Mouse (Mus musculus) neural tube, embryonic 14.5 days (tissue): Measurements from ENCODE around the gene Gapdh. TPM values are rescaled to one million over a fixed set of nuclear protein-coding genes. Genes with fewer than 3 reads are reported as not detected.

Experiments
- ATAC-seq: fragments of 200-750 bp; cut with Nextera tagmentation; 2 replicates; pipeline ENCODE4 v1.8.0; 2017; ENCODE audit warnings: low read depth, mild to moderate bottlenecking, moderate TSS enrichment, moderate library complexity
- H3K27ac ChIP-seq: fragments of 300-500 bp; sonication (generic); 2 replicates; pipeline ENCODE4 v1.5.1; 2014; ENCODE audit warnings: low read depth, mild to moderate bottlenecking, control low read depth, low read length, moderate library complexity, mixed read lengths
- H3K27me3 ChIP-seq: fragments of 300-500 bp; sonication (generic); 2 replicates; pipeline ENCODE4 v1.6.1; 2014; ENCODE audit warnings: low read length; ENCODE audit not compliant: control insufficient read depth, insufficient read depth
- H3K36me3 ChIP-seq: fragments of 300-500 bp; sonication (generic); 2 replicates; pipeline ENCODE4 v1.6.1; 2014; ENCODE audit warnings: low read length, mixed read lengths; ENCODE audit not compliant: control insufficient read depth, insufficient read depth
- H3K4me1 ChIP-seq: fragments of 300-500 bp; sonication (generic); 2 replicates; pipeline ENCODE4 v1.6.1; 2014; ENCODE audit warnings: low read length; ENCODE audit not compliant: control insufficient read depth, insufficient read depth
- H3K4me2 ChIP-seq: fragments of 300-500 bp; sonication (generic); 2 replicates; pipeline ENCODE4 v1.6.1; 2014; ENCODE audit warnings: mild to moderate bottlenecking, low read depth, low read length, control low read depth
- H3K4me3 ChIP-seq: fragments of 300-500 bp; sonication (generic); 2 replicates; pipeline ENCODE4 v1.5.1; 2014; ENCODE audit warnings: low read depth, low read length, control low read depth, mixed read lengths
- H3K9ac ChIP-seq: fragments of 300-500 bp; sonication (generic); replicated peaks from 2 replicates; pipeline ENCODE4 v1.6.1; 2014; ENCODE audit warnings: low read depth, mild to moderate bottlenecking, control low read depth, low read length, mixed read lengths
- H3K9me3 ChIP-seq: fragments of 300-500 bp; sonication (generic); 2 replicates; pipeline ENCODE4 v1.6.1; 2016; ENCODE audit warnings: low read length; ENCODE audit not compliant: control insufficient read depth
- WGBS: fragments of 180-500 bp; shearing (Covaris S2); extraction: QIAGEN DNeasy Blood & Tissue Kit; methylation state at CpG from one replicate; pipeline ENCODE4 v1.1.7; 2014; 5-methylcytosine and 5-hydroxymethylcytosine counted together
- polyA plus RNA-seq: library from polyadenylated mRNA; unstranded; fragments of >200 nt; fragmentation: Nextera tagmentation; extraction: Ambion mirVana; gene quantifications from 2 replicates; pipeline ENCODE4 v1.2.1, GENCODE M21; 2014

Gapdh gene
- polyA plus RNA-seq, 1 experiment from 2014 or later, result 1,492 TPM

DNA sequence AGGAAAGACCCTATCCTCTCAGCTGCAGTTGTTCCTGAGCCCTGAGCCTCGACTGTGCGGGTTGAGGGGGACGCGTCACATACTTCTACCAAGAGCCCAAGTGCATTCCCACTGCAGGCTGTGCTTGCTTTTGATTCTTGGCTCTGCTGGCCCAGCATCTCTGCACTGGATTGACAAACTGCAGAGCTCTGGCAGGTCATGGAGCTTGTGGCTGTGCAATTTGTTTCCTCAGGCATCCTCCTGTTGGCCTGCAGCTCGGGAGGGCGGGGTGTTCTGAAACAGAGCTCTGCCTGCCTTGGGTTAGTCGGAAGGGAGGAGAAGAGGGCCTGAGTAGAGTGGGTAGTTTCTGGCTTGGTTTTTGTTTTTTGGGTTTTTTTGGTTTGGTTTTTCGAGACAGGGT is 23.8 kb downstream of the Gapdh start:
- Histone ChIP-seq H3K9ac (no peak overlapping the region), H3K36me3 (peaks cover 40% of the 10 kb centered on the region), H3K4me1 (peaks cover 16% of the 10 kb centered on the region), H3K4me2 (no peak overlapping the region), H3K27me3 (no peaks in the 10 kb centered on the region), H3K27ac (no peak overlapping the region), H3K4me3 (no peak overlapping the region), H3K9me3 (no peaks in the 10 kb centered on the region)
- whole genome bisulfite sequencing, result 92% methylated on average over 8 of the region's 8 CpGs
- ATAC-seq, result no peak

DNA sequence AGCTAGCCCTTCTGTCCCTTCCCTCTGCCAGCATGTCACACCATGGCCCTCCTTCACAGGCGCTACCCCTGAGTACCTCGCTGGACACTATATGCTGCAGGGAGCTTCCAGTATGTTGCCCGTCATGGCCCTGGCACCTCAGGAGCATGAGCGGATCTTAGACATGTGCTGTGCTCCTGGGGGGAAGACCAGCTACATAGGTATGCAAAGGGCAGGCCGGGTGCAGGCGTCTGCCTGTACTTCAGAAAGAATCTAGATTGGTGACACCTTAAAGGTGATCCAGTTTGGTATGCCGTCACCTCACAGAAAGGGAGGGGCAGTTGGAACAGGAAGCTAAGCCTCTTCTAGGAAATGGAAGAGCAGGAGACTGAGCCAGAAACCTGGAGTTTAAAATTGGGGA is 26.5 kb downstream of the Gapdh start:
- no peaks in the 10 kb centered on the region for H3K9me3 ChIP-seq
- H3K27me3 ChIP-seq, result no peaks in the 10 kb centered on the region
- H3K4me3 ChIP-seq, result no peak overlapping the region
- H3K36me3 ChIP-seq, result peaks cover 63% of the 10 kb centered on the region
- no peaks in the 10 kb centered on the region; the same call in 1 of the 2 replicates for H3K4me1 ChIP-seq
- H3K9ac ChIP-seq, result no peak overlapping the region
- 97% methylated on average over 7 of the region's 7 CpGs for WGBS
- H3K4me2 ChIP-seq, result no peak overlapping the region
- no peak overlapping the region for H3K27ac ChIP-seq
- ATAC-seq, result no peak

DNA sequence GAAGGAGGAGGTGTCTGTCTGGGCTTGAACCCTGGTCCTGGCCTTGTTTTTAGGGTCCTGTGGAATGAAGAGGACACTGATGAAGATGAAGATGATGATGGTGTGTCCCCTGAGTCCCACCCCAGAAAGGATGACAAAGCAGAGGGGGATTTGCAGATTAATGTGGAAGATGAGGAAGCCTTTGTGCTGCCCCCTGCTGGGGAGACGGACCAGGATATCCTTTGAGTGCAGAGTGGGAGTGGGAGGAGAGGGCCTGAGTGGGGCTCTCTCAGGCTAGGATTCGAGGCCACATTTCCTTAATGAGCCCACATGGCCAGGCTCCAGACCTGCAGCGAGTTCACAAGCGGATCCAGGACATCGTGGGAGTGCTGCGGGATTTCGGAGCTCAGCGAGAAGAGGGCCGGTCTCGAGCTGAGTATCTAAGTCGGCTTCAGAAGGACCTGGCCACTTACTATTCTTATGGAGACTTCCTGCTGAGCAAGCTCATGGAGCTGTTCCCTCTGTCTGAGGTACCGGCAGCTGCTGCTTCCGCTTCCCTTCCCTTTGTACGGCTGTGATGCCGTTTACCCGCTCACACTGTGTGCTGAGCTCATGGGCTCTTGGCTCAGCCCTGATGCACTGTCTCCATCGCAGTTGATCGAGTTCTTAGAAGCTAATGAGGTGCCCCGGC is 29.1 kb downstream of the Gapdh start:
- Histone ChIP-seq H3K4me1 (peaks cover 5% of the 10 kb centered on the region; the same call in 1 of the 2 replicates), H3K27me3 (no peaks in the 10 kb centered on the region)
- ATAC-seq, result no peak

DNA sequence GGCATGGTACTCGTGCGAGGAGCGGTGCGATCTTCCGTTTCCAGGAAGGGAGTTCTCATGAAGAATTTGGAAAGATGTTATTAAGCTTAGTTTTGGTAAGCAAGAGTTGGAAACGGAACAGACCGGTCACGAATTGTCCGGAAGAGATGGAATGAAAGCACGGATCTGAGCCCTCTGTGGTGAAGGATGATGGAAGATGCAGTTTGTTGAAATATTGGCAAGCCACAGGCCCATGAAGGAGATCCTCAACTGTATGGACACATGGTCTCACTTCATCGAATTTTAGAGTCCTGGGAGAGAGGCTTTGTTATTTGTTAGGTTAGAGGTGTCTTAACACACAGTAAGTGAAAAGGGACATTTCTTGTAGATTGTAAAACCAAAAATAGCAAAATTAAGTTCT is 33.8 kb downstream of the Gapdh start:
- Histone ChIP-seq H3K36me3 (peaks cover 60% of the 10 kb centered on the region), H3K27ac (no peak overlapping the region), H3K4me1 (peaks cover 5% of the 10 kb centered on the region; the same call in 1 of the 2 replicates), H3K4me3 (peak overlapping the region; percentile 78), H3K9ac (peak overlapping the region; percentile 60), H3K27me3 (no peaks in the 10 kb centered on the region), H3K9me3 (no peaks in the 10 kb centered on the region), H3K4me2 (peak overlapping the region; percentile 77)
- 8% methylated on average over 11 of the region's 11 CpGs for WGBS
- ATAC-seq, result no peak

More for the DNA sequence above, 29.1 kb downstream of the Gapdh start:
- no peak overlapping the region for H3K4me3 ChIP-seq
- H3K9me3 ChIP-seq, result no peaks in the 10 kb centered on the region
- 85% methylated on average over 19 of the region's 19 CpGs for WGBS
- no peak overlapping the region for H3K4me2 ChIP-seq
- no peak overlapping the region for H3K27ac ChIP-seq
- no peak overlapping the region for H3K9ac ChIP-seq
- H3K36me3 ChIP-seq, result peaks cover 66% of the 10 kb centered on the region

DNA sequence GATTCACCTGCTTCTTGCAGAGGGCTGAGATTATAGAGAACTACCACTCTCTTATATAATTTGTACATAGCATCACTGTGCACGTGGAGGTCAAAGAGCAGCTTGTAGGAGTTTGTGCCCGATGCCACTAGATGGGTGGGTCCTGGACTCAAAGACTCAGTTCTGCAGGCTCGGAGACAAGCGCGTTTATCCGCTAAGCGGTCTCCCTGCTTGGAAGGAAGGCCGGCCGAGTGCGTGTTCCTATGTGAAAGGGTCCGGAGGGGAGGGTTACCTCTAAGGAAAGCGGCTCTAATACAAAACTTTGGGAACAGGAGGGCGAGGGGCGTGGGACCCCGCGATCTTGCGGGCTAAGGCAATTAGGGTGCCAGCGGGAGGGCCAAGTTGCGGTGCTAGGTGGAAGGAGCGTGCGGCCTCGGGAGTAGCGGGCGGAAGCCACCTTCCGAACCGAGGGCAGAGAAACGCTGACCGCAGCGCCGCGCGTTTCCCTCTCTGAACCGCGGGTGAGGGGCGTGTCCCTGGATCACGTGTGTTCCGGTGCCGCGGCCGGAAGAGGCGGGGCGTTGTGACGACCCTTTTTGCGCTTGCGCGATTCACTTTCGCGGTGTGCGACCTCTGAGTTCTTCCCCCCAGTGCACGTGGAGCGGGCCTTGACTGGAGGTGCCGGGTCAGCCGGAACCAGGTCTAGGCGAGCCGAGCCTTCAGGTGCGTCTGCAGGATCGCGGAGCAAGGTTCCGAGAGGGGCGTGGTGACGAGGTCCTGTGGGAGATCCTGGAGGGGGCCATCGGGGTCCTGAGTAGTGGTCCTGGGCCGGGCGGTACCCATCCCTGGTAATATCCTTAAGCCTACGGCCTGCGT is 34.7 kb downstream of the Gapdh start, which contains the start of gene Nop2:
TSS of gene Nop2 (plus strand) at position 608 of the 855 bp plus-strand sequence.
- Histone ChIP-seq H3K27me3 (no peaks in the 10 kb centered on the region), H3K9me3 (no peaks in the 10 kb centered on the region), H3K36me3 (peaks cover 56% of the 10 kb centered on the region), H3K27ac (peak within 1 kb of the TSS; percentile 62), H3K9ac (peak within 1 kb of the TSS; percentile 60), H3K4me1 (peaks cover 5% of the 10 kb centered on the region; the same call in 1 of the 2 replicates), H3K4me3 (peak within 1 kb of the TSS; percentile 78), H3K4me2 (peak within 1 kb of the TSS; percentile 77)
- peak; percentile 95 for ATAC-seq
- WGBS, result under 1% methylated on average over 56 of the region's 66 CpGs

DNA sequence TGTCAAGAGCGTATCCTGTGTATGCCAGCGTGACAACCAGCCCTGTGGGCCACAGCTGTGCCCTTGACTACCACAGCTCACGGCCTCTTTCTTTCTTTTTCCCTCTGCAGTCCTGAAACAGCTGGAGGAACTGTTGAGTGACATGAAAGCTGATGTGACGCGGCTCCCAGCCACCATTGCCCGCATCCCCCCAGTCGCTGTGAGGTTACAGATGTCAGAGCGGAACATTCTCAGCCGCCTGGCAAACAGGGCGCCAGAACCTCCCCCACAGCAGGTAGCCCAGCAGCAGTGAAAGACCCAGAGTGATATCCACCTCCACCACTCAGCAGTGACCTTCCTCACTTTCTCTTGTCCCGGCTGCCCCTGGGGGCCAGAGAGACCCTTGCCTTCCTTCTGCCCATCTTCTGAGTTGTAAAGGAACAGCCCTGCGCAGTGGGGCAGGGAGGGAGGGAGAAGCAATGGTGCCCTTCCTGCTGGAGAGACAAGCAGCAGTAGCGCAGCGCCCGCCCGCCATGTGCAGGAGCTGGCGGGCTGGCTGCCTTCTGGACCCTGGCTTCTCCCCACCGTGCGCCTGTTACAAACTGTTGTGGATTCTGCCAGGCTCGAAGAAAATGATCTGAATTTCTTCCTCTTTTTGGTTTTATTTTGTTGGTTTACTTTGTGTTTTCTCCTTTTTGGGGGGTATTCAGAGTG is 36.4 kb downstream of the Gapdh start:
- H3K27ac ChIP-seq, result no peak overlapping the region
- WGBS, result 87% methylated on average over 20 of the region's 20 CpGs
- no peak overlapping the region for H3K4me2 ChIP-seq
- H3K27me3 ChIP-seq, result no peaks in the 10 kb centered on the region
- H3K36me3 ChIP-seq, result peaks cover 57% of the 10 kb centered on the region
- H3K9me3 ChIP-seq, result no peaks in the 10 kb centered on the region
- peaks cover 5% of the 10 kb centered on the region; the same call in 1 of the 2 replicates for H3K4me1 ChIP-seq
- H3K9ac ChIP-seq, result 0 out of 2 replicates have a peak overlapping the region, but pooled peaks have one; percentile 11
- ATAC-seq, result no peak
- H3K4me3 ChIP-seq, result no peak overlapping the region

DNA sequence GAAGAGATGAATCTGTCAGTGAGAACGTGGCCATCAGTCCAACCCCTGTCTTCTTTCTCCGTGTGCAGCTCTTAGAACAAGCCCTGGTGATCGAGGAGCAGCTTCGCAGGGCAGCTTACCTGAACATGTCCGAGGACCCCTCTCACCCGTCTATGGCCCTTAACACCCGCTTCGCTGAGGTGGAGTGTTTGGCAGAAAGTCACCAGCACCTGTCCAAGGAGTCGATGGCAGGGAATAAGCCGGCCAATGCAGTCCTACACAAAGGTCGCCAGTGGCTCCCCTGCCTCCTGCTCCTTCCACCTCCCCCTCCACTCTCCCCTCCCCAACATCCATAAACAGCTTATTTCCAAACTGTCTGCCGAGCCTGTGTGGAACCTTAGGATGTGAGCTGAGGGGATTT is 37.5 kb downstream of the Gapdh start:
- H3K27ac ChIP-seq, result no peak overlapping the region
- H3K27me3 ChIP-seq, result no peaks in the 10 kb centered on the region
- no peak for ATAC-seq
- no peak overlapping the region for H3K9ac ChIP-seq
- peaks cover 5% of the 10 kb centered on the region; the same call in 1 of the 2 replicates for H3K4me1 ChIP-seq
- H3K4me3 ChIP-seq, result no peak overlapping the region
- H3K9me3 ChIP-seq, result no peaks in the 10 kb centered on the region
- H3K36me3 ChIP-seq, result peaks cover 59% of the 10 kb centered on the region
- no peak overlapping the region for H3K4me2 ChIP-seq
- WGBS, result 94% methylated on average over 12 of the region's 12 CpGs

DNA sequence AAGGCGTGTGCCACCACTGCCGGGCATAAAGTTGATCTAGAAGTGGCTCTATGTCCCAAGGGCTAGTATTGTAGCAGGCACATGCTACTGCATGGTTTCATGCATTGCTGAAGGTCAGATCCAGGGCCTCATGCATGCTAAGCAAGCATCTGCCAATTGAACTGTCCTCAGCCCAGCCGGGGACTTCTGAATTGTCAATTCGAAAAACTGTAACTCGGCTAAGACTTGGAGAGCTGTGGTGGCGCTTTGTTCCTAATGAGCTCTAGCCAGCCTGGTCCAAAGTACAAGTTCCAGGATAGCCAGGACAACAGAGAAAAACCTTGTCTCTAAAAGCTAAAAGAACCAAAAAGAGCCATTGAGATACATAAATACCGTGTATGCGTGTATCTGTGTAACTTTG is 46.9 kb downstream of the Gapdh start:
- H3K4me3 ChIP-seq, result no peak overlapping the region
- no peak overlapping the region for H3K4me2 ChIP-seq
- no peaks in the 10 kb centered on the region for H3K9me3 ChIP-seq
- no peak overlapping the region for H3K9ac ChIP-seq
- H3K27ac ChIP-seq, result no peak overlapping the region
- H3K36me3 ChIP-seq, result peaks cover 92% of the 10 kb centered on the region
- no peak for ATAC-seq
- 94% methylated on average over 8 of the region's 8 CpGs for WGBS
- no peaks in the 10 kb centered on the region for H3K27me3 ChIP-seq
- H3K4me1 ChIP-seq, result no peaks in the 10 kb centered on the region
